Mouse (Mus musculus) mouse embryonic stem cell (cell line): ENCODE data around the gene Strap.

Experiments
- in situ Hi-C, 2 experiments: fragments of 300-500 bp; cut with MboI; formaldehyde crosslinking; loops; 1 replicate in 1 of 2; 3 replicates in 1 of 2; pipeline ENCODE4 v1.14.3; 2019 to 2020; ENCODE audit warnings: low sequenced_read_pairs in 2 of 2, low pct_unique_long_range_greater_than_20kb in 1 of 2, mixed read lengths in 1 of 2; ENCODE audit not compliant: unreplicated experiment in 1 of 2

Gene Strap

GRCm38 (mm10) chr6:137712654-137713309, 22.1 kb upstream of the Strap start:
- in situ Hi-C loops: loop anchor here in 1 of 2 experiments (10.0 kb wide), 1 partner anchor 48 kb away; no protein-coding TSS in a partner anchor

GRCm38 (mm10) chr6:137713310-137713664, 21.6 kb upstream of the Strap start:
- in situ Hi-C loops: loop anchor here in 1 of 2 experiments (10.0 kb wide), 1 partner anchor 48 kb away; no protein-coding TSS in a partner anchor

GRCm38 (mm10) chr6:137716802-137717201, 18.1 kb upstream of the Strap start:
- in situ Hi-C loops: loop anchor here in 1 of 2 experiments (10.0 kb wide), 1 partner anchor 52 kb away; no protein-coding TSS in a partner anchor

GRCm38 (mm10) chr6:137722220-137722931, 12.5 kb upstream of the Strap start:
- in situ Hi-C loops: loop anchor here in 1 of 2 experiments (10.0 kb wide), 1 partner anchor 318 kb away; no protein-coding TSS in a partner anchor

GRCm38 (mm10) chr6:137723898-137724297, 11.0 kb upstream of the Strap start:
- in situ Hi-C loops: loop anchor here in 1 of 2 experiments (10.0 kb wide), 1 partner anchor 319 kb away; no protein-coding TSS in a partner anchor

GRCm38 (mm10) chr6:137734460-137734845, 425 bp upstream of the Strap start:
- in situ Hi-C loops: loop anchor here in 1 of 2 experiments (25.0 kb wide), 1 partner anchor 272 kb away; no protein-coding TSS in a partner anchor

- in situ Hi-C loops: loop anchor here in 1 of 2 experiments (25.0 kb wide), 1 partner anchor 273 kb away; no protein-coding TSS in a partner anchor
These were observed 877 bp downstream of the Strap start for GRCm38 (mm10) chr6:137735671-137736238.

- in situ Hi-C loops: loop anchor here in 1 of 2 experiments (25.0 kb wide), 1 partner anchor 279 kb away; no protein-coding TSS in a partner anchor
These were observed 6.1 kb downstream of the Strap start for GRCm38 (mm10) chr6:137740972-137741371.

GRCm38 (mm10) chr6:137744700-137745099, 9.8 kb downstream of the Strap start:
- in situ Hi-C loops: loop anchor here in 1 of 2 experiments (25.0 kb wide), 1 partner anchor 282 kb away; no protein-coding TSS in a partner anchor

- in situ Hi-C loops: loop anchor here in 1 of 2 experiments (25.0 kb wide), 1 partner anchor 285 kb away; no protein-coding TSS in a partner anchor
These were observed 12.5 kb downstream of the Strap start for GRCm38 (mm10) chr6:137747174-137747928.

GRCm38 (mm10) chr6:137751551-137752274, 16.8 kb downstream of the Strap start:
- in situ Hi-C loops: no loop called here

- in situ Hi-C loops: no loop called here
These were observed 17.4 kb downstream of the Strap start for GRCm38 (mm10) chr6:137752275-137752655.

- in situ Hi-C loops: no loop called here
These were observed 19.4 kb downstream of the Strap start, which contains the start of gene Dera for GRCm38 (mm10) chr6:137754056-137754856. Dera (plus strand) TSS chr6:137754546.

- in situ Hi-C loops: no loop called here
These were observed 20.0 kb downstream of the Strap start for GRCm38 (mm10) chr6:137754857-137755232.

GRCm38 (mm10) chr6:137756310-137756709, 21.4 kb downstream of the Strap start:
- in situ Hi-C loops: no loop called here

GRCm38 (mm10) chr6:137757891-137758290, 23.0 kb downstream of the Strap start:
- in situ Hi-C loops: no loop called here

- in situ Hi-C loops: no loop called here
These were observed 24.8 kb downstream of the Strap start for GRCm38 (mm10) chr6:137759681-137760080.
